Mouse (Mus musculus) 3T3-L1 (cell line): ENCODE results near the gene Trim43a.
"Not testable (repeated sequence)": the region's sequence is repeated elsewhere in the genome, so short reads cannot be mapped to it uniquely, and the experiment has no call there.

ENCODE experiments used
- DNase-seq: peaks from one replicate; pipeline ENCODE4 v3.0.0-alpha.2; 2015; ENCODE audit warnings: low read depth, low spot score

Trim43a gene

DNA sequence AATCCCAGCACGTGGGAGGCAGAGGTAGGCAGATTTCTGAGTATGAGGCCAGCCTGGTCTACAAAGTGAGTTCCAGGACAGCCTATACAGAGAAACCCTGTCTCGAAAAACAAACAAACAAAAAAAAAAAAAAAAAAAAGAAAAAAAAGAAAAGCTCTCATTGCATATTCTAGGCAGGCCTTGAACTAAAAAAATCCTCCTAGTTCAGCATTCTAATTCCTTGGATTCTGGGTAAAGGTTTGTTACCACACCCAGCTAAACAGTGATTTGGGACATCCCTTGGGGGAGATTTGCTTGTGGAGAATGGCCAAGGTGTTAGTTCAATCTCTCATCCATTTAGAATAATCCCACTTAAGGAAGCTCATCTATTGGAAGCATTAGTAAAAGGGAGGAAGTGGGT is at the start of gene Trim43a:
Trim43a (plus strand) TSS at position 301 of the 400 bp plus-strand sequence.
- DNase-seq = not testable (repeated sequence)

DNA sequence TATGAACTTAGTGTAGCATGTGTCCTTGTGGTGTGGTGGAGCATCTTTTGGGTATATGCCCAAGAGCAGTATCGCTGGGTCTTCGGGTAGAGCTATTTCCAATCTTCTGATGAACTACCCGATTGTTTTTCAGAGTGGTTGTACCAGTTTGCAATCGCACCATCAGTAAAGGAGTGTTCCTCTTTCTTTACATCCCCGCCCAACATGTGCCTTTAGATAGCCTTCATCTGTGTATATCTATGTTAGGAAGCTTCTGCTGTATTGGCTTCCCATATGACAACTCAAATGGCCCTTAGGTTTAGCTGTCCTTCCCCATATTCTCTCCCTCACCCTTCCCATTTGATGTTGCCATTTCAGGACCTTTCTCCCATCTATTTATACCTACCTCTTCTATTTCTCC is 46.6 kb upstream of the Trim43a start:
- DNase-seq = no peak

DNA sequence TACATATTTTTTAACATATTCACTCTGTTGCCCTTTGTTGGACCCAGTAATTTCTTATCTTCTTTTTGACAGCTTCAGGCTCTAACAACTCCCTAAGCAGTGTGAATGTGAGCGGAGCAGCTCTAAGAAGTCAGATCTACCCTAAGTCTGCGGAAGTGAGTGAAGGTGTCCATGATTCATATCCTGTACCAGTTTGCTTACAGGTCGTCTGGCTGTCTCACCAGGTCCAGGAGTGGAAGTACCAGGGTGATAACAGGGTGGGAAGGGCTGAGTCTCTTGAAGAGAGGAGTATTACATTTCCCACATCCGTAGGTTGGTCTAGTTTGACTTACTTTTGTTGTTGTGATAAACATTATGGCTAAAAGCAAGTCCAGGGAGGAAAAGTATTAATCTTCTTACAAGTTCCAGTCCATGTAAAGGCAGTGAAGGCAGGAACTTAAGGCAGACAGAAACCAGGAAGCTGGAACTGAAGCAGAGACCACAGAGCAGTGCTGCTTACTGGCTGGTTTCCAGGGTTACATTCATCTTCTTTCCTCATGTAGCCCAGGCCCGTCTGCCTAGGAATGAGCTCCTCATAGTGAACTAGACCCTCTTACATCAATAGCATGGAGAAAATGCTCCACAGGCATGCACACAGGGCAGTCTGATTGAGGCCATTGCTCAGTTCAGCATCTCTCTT is 41.0 kb upstream of the Trim43a start:
- DNase-seq = peak; percentile 64

DNA sequence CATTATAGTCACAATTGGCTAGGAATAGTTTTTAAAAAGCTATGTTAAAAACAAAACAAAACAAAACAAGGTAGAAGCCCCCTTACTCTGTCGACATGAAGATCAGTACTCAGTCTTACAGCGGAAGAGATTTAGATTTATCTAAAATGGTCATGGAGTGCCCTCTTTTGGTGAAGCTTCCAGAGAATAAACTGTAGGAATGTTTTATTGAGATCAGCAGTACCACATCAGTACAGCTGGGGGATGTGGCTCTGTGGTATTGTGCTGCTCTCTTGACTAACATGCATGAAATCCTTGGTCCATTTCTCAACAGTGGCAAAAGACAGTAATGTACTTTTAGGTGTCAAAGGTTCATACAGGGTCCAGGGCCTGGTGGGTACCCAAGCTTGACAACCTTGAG is 37.9 kb upstream of the Trim43a start:
- DNase-seq = peak; percentile 84

DNA sequence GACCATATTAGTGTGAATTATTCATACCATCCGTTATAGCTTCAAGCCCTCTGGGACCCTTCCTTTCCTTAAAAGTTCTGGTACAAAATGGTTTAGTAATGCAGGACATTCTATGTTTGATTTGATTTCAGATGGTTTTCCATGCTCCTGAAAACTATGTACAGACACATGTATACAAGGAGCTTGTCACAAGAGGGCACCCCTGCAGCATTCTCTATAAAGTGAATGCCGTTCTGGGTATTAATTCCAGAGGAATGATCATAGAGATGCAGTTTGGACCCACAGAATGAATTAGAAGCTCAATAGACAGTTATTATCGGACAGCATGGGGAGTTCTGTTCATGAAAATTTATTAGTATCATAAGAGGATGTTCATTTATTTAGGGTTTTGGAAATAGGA is 35.2 kb upstream of the Trim43a start:
- DNase-seq = peak; percentile 66

DNA sequence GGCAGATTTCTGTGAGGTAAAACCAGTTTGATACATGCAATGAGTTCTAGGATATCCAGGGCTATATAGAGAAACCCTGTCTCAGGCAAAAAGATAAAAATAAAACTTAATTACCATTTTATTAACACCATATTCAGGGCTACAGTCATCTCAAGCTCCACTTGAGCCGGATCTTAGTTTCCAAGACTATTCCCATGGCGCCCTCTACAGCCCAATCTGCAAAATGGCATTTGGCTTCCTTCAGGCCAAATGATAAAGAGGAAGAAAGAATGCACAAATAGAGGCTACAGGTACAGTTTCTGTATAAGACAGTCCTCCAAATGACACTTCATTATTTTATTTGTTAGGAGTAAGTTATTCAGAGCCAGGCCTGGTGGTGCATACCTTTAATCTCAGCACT is 34.5 kb upstream of the Trim43a start:
- peak; percentile 75 for DNase-seq

DNA sequence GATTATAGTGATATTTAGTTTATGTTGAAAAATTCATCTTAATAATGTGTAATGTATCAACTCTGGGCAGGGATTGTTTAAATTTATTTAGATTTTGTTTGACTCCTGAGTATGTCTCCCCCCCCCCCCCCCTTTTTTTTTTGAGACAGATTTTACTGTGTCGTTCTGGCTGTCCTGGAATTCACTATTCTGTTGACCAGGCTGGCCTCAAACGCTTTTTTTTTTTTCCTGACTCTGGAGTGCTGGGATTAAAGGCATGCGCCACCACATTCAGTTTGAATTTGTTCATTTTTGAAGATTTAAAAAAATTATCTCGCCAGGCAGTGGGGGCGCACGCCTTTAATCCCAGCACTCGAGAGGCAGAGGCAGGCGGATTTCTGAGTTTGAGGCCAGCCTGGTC is 34.0 kb upstream of the Trim43a start:
- DNase-seq = no peak

DNA sequence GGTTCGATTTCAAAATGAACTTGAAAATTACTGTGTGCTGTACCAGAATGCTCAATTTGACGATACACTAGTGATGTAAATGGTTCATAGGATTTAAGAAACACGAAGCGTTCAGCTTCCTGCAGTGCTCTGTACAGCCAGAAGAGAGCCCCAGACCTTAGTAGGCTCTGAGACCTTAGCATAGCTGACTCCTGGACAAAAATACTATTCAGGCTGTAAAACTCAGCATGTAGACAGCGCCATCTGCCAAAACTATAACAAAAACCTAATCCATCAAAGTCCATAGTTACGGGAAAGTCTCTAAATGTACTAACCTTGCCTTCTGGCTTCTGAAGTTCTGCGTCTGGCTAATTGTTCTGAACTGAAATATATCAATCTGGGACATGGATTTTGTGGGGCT is 33.4 kb upstream of the Trim43a start:
- peak; percentile 90 for DNase-seq

DNA sequence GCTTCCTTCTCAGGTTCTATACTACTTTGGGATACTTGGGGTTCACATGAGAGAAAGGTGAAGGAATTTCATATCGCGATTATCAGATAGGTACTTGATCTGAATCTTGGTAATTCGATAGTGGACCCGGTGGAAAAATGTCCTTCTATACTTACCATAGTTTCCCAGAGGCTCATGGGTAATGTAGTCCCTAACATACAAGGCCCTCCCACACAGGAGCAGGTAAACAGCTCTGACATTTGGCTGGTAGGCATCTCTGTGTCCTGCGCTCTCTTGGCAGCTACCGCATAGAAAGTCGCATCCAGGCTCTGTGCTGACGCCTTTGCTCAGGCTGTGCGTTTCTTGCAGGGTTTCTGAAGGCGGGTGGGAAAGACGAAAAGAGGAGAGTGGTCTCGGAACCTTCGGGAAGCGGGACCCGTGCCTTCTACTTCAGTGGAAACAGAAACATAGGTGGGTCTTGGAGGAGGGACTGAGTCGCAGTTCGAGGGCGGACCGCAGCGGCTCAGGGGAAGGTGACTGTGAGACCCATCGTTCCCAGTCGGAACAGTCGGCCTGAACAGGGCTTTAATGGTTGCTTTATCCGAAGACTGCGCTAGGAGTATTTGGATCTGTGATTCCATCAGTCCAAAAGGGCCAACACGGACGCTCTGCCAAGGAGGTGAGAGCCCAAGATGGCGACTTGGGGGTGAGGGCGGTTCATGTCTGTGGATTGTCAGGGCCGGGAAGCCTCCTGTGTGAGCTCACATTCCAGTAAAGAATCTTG is 32.7 kb upstream of the Trim43a start, which contains the start of gene Zfp949:
Zfp949 (plus strand) TSS at position 170 of the 763 bp plus-strand sequence.
- DNase-seq = peak; percentile 92

DNA sequence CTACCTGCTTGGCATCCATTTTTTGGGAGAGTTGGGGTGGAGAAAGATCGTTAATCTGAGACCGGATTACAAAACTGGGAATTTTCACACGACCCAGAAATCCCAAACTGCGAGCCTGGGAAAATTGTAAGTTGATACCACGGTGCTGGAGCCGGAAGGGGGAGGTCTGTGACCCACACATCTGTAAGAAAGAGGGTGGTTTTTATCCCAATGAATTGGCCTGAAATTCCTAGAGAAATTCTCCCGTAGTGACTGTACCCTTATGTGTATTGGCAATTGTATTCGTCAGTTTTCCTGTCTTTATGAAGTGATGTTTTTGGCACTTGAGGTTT is 32.1 kb upstream of the Trim43a start:
- peak; percentile 75 for DNase-seq

DNA sequence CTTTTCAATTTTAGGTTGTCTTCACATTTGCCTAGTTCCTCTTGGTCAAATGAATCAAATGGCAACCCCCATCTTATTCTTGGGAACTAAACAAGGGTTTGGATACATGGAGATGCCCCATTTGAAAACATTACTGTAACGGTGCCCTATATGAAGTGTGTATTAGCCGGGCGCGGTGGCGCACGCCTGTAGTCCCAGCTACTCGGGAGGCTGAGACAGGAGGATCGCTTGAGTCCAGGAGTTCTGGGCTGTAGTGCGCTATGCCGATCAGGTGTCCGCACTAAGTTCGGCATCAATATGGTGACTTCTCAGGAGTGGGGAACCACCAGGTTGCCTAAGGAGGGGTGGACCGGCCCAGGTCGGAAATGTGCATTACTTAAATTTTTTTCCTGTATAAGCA is 27.6 kb upstream of the Trim43a start:
- DNase-seq = no peak

DNA sequence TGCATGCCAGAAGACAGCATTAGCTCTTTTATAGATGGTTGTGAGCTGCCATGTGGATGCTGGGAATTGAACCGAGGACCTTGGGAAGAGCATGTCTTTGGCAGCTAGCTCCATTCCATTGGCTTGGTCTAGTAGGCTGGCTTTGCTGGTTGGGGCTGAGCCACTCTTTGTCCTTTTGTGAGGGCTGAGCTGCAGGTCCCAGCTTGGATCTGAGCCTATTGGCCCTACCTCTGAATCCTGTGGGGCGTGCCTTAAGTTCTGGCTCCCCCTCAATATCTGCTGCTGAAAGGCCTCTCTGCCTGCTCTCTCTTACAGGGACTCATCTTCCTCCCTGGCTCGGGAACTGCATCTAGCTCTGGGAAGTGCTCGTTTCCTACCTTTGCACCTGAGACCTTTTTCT is 22.5 kb upstream of the Trim43a start:
- no peak for DNase-seq

DNA sequence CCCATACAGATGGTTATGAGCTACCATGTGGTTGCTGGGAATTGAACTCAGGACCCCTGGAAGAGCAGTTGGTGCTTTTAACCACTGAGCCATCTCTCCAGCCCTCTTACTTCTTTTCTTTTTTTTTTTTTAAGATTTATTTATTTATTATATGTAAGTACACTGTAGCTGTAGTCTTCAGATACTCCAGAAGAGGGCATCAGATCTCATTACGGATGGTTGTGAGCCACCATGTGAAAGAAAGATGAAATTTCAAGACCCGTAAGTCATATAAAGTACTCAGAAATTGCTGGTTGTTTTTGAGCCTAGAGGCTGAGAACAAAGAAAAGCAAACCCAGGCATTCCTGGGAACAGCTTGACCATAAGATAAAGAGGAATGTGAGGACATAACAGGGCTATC is 19.2 kb upstream of the Trim43a start:
- DNase-seq = peak; percentile 37

DNA sequence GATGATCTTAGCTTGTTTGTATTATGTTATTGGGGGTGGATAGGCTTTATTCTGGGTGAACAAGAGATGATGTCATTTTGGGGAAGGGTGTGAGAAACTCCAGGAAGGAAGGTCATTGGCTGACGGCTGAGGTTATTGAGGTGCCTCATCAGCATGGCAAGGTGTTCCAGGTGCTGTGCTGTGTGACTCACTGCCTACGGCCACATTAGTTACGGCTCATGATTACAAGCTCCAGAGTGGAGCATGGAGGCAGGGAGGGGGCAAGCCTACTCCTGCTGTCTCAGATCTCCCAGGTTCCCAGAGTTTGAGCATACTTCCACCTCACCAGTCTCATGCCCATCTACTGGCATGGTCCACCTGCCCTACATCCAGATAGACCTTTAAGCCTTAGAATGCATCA is 10.2 kb upstream of the Trim43a start:
- not testable (repeated sequence) for DNase-seq

DNA sequence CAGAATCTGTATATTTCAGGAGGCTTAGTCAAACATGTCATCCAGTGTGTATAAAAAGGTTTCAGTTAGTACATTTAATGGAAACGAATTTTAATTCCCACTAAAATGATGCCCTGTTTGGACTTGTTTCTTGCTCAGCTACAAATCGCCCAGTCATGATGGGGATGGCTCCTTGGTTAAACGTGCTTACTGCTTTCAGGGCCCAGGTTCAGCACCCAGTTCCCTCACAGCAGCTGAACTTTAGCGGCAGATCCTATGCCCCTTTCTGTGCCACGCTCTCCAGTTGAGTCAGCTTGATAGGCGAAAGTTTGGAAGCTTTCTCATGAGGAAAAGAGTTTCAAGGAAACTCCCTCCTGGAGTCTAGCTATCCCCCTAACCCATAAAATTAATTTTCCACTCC is 13.0 kb downstream of the Trim43a start:
- not testable (repeated sequence) for DNase-seq

DNA sequence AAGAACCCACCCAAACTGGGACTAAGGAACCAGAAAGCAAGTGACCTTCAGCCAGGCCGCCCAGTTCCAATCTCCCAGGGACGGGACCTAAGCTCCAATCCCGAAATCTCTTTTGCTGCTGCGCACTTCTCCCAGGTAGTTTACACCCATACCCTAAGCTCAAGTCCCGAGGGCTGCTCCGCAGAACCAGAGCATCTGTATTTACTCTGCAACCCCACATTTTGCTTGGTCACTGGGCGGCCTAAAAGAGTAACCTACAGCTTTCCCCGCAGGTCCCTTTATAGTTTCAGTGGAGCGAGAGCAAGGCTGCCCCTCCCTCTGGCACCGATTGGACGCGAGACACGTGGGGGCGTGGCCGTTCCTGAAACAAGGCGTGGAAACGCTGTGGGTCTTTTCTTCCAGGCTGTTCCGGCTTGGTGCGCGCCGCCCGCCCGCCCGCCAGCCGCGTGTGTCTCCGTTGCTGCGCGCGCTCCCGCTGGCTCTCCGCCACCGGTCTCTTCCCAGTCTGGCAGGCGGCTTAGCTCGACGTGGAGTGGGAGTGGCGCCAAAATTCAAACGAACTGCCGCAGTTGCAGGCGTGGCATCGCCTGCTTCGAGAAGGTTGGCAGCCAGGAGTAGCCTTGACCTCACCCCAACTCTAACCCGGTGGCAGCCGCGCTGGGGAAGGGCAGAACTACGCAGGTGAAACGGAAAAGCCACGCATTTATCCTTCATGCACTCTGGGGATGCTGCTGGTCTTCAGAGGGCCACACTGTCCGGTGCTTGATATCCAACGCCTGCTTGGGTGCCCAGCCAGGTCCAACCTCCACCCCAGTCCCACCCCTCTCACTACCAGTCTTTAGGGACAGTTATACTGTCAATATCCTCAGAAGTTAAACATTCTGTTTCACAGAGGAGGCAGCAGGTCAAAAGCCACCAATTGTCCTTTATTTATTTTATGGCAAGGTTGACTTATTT is 18.8 kb downstream of the Trim43a start:
- DNase-seq = peak; percentile 90

DNA sequence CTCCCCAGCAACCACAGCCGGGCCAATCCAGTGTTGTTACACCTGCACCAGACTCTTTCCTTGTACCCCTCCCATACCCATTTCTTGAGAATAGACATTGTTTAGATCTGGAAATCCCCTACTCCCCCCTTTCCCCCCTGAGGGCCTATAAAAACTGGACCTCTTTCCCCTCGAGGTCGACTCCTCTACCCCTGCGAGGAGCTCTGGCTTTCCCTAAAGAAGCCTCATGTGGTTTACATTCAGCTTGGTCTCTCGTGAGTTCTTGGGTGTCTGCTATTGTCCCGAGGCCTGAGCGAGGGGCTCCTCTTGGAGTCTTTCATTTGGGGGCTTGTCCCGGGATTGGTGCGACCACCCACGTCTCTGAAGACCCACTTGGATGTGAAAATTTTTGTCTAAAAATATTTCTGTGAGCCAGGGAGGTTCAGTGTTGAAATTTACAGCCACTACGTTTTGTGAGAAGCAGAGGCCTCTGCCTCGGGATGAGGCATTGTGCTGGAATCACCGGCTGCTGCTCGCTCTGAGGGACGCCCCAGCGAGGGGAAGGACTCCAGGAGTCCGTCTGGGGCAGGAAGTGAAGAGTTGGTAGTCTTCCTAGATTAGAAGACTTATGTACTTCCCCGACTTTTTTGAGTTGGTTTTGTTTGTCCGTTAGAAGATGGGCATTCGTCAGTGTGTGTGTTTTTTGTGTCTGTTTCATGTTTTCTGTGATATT is 45.3 kb downstream of the Trim43a start:
- DNase-seq = not testable (repeated sequence)

DNA sequence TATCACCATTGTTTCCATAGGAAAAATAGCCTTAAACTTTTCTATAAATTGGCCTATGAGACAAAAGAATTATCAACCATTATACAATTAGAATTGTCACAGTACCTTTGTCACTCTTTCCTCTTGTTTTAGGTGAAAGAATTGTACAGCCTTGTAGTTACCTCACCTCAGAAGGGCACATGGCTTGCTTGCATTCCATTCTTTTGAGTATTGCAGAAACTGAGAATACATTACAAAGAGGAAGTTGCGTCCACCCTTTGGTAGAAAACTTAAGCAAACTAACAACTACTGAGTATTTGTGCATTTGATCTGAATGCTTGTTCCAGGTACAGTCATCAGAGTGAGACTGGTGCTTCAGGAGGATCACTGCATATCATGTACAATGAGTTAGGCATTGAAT is 57.4 kb downstream of the Trim43a start:
- DNase-seq = peak; percentile 29
